Mouse (Mus musculus) thymus, postnatal 10 days (tissue): ENCODE measurements around the gene Trio.

ENCODE experiments used
- DNase-seq, 2 experiments: peaks; one replicate each; pipeline ENCODE4 v3.0.0; 2021; ENCODE audit warnings: low spot score in 2 of 2

Trio gene

GRCm38 (mm10) chr15:27923280-27923986, 102.2 kb downstream of the Trio start:
- DNase-seq = peak; percentile 86 to 88

GRCm38 (mm10) chr15:27920751-27921150, 104.9 kb downstream of the Trio start:
- no peak for DNase-seq

DNA sequence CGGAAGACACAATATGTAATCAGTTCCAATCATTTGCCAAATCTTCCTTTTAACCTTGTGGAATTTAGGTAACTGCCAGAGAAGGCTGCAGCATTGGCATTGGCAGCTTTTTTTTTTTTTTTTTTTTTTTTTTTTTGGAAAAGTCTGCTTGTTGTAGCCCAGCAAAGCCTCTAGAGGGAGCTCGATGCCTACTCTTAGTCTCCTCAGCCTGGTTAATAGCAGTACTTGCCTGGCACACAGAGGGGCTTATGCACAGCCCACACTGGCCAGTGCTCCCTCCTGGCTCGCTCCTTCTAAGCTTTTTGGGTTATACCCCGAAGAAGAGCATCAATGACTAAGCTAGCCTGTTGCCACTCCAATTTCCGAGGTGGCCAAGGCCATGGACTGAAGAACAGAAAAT, 106.1 kb downstream of the Trio start:
- peak in 1 of 2 experiments; percentile 65 for DNase-seq

GRCm38 (mm10) chr15:27918798-27919197, 106.8 kb downstream of the Trio start:
- no peak for DNase-seq

- no peak for DNase-seq
These were observed 109.4 kb downstream of the Trio start for GRCm38 (mm10) chr15:27916204-27916603.

DNA sequence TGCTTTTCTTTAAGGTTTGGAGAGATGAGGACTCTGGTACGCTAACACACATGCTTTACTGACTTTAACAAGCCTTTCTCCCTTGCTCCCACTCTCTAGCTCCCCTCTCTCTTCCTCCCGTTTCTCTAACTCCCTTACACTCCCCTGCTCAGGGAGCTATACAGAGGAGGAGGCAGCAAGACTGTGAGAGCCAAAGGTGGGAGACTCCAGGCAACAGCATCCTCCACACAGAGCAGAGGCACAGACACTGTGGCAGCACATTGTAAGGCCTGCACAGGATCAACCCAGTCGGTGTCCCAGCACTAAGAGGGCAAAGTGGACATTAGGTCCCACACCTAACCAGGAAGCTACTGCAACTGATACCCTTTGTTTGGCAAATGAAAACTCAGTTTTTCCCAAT, 112.6 kb downstream of the Trio start:
- no peak for DNase-seq

DNA sequence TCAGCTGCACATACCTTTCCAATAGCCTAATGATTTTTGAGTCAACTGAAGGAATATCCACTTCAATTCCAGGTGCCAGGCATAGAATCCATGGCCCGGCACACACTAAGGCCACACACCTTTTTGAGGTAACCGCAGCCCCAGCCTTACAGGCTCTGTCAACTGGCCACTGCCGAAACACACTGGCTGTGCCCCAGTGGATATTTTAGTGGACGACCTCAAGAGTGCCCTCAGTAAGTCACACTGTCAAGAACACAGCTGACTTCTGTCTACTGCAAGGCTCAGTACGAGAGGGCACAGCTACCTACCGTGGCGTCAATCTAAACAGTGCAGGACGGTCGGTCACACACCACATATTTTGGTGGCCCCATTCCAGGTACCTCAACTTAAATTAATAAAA, 114.5 kb downstream of the Trio start:
- no peak for DNase-seq

GRCm38 (mm10) chr15:27910179-27910578, 115.5 kb downstream of the Trio start:
- no peak for DNase-seq

- no peak for DNase-seq
These were observed 118.0 kb downstream of the Trio start for GRCm38 (mm10) chr15:27907649-27908048.

GRCm38 (mm10) chr15:27906409-27906808, 119.2 kb downstream of the Trio start:
- DNase-seq = no peak

DNA sequence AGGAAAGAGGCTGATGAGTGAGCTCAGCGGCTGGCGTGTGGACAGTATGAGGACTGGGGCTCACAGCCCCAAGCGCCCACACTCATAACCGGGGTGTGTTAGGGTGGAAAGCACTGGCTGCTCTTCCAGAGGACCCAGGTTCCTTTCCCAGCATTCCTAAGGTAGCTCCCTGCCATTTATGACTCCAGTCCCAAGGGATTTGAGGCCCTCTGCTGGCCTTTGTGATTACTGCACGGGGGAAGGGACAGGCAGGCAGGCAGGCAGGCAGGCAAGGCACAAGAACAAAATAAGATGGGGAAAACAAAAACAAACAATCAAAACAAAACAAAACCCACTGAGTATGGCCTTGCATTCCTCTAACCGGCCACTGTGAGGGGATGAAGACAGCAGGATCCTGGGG, 120.3 kb downstream of the Trio start:
- DNase-seq = no peak

DNA sequence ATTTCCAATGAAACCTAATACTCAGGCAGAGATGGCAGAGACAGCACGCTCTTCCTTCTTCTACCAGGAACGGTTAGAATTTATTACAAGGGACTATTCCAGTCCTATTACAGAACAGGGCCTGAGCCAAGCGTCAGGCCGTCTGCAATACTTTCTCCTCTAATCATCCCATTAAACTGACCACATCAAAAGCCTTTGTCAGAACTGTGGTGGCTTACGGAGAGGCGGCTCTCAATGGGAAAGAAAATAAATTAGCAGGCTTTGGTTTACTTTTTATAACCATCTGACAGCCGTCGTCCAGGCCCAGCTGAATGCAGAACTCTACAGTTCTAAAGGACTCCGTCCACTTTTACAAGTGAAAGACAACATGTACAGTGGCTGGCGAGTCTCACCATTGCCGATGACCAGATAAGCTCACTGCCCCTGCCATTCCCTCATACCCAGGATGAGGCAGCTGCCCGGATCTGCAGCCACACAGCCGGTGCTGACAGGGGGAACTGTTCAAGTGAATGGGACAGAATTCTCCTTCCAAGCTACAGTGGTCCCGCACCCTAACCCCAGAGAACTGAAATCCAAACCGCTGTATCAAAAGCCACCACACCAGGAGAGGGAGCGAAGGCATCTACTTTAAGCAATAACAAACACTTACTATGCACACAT, 121.2 kb downstream of the Trio start:
- DNase-seq = no peak

DNA sequence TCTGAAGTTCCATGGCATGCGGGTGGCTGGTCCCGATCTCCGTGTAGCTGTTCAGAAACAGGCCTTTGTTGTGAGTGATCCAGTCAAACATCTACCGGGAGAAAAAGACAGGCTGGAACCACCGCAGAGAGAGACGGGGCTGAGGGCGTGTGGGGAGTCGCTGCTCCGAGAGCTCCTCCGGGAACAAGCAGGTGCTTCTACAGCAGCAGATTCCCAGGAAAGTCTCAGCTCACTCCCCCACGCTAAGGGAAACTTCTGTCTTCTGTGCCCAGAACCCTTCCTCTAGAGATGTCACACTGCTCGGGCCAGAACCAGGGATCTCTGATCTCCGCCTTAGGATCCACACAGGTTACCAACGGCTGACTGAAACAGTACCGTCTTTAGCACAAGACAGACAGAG, 124.4 kb downstream of the Trio start:
- no peak for DNase-seq

- DNase-seq = no peak
These were observed 126.7 kb downstream of the Trio start for GRCm38 (mm10) chr15:27898795-27899406.

DNA sequence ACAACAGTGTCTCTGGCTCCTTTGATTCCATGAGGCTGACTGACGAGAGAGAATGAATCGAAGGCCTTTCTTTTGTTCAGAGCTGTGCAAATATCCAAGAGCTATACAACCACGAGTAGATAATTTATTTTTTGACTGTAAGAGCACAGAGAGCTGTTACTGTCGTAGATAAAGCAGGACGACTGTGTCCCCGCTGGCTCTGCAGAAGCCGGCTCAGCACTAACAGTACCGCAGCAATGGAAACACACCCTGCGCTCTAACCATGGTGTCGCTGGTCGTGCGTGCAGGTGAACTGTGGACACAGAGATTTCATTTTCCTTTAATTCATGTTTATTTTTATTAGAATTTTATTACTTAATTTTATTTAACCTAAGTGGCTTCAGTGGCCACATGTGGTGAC, 131.5 kb downstream of the Trio start:
- DNase-seq = no peak

- DNase-seq = no peak
These were observed 133.6 kb downstream of the Trio start for GRCm38 (mm10) chr15:27892029-27892428.

GRCm38 (mm10) chr15:27890666-27891065, 135.0 kb downstream of the Trio start:
- no peak for DNase-seq

- no peak for DNase-seq
These were observed 137.5 kb downstream of the Trio start for GRCm38 (mm10) chr15:27888153-27888552.

GRCm38 (mm10) chr15:27886992-27887391, 138.7 kb downstream of the Trio start:
- DNase-seq = peak; percentile 6 to 10

- peak; percentile 73 to 88 for DNase-seq
These were observed 141.0 kb downstream of the Trio start for GRCm38 (mm10) chr15:27884347-27885250.

- no peak for DNase-seq
These were observed 141.8 kb downstream of the Trio start for GRCm38 (mm10) chr15:27883881-27884280.

DNA sequence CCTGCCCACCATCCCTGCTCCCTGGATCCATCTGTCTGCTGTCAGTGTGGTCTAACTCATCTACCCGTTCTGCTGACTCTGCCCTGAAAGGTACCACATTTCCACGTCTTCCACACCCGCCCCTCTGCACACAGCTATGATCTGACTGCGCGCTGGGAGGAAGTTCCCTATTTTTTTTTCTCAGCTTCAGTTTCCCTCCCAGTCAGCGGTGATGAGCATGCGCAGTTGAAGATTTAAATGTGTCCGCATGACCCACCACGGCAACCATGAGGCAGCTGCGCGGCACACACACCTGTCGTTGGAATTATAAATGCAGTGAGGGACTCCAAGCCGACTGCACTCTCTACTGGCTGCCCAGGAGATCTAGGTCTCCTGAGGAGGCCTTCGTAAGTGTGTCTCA, 142.8 kb downstream of the Trio start:
- peak in 1 of 2 experiments; percentile 18 for DNase-seq
